ENCODE assay signal across 30 mouse cellular contexts in the genomic region with DNA sequence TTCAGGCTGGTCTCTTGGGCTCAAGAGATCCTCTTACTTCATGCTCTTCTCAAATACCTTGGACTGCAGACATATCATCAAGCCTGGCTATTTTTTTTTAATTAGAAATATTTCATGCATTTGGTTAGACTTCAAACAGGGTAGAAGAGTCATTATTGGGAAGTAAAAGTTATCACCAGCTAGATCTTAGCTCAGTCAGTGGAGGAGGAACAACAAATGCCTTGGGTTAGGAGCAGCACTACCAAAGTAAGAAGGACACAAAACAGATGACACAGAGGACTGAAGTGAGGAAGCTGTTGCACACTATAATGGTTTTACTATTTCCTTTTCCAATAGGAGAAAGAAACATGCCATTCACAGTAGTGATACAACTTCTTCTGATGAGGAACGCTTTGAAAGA.
"Had no signal": no experiment of that assay in that cellular context is flagged by ENCODE, and none has a peak within 500 bp of the region (broad histone marks: within the 10 kb centered on the region; RNA-seq: fewer than 3 reads in every experiment).

No protein-coding gene starts in this region.

- H3K4me3 ChIP-seq: heart, embryonic 10.5 days; heart, embryonic 12.5 days; heart, embryonic 13.5 days; heart, embryonic 15.5 days; hindbrain, embryonic 10.5 days; hindbrain, embryonic 12.5 days; hindbrain, embryonic 13.5 days; hindbrain, embryonic 15.5 days; intestine, embryonic 15.5 days; kidney, embryonic 15.5 days; left cerebral cortex, adult 2 months had no signal

- H3K27ac ChIP-seq: heart, embryonic 10.5 days; heart, embryonic 13.5 days; heart, embryonic 15.5 days; hindbrain, embryonic 10.5 days; hindbrain, embryonic 12.5 days; hindbrain, embryonic 13.5 days; hindbrain, embryonic 14.5 days; hindbrain, embryonic 15.5 days; hindbrain, postnatal 0 days; intestine, embryonic 15.5 days; kidney, embryonic 15.5 days; kidney, postnatal 0 days; left cerebral cortex, adult 2 months had no signal

- H3K9me3 ChIP-seq: heart, embryonic 10.5 days; heart, embryonic 12.5 days; heart, embryonic 13.5 days; heart, embryonic 15.5 days; hindbrain, embryonic 10.5 days; hindbrain, embryonic 12.5 days; hindbrain, embryonic 13.5 days; hindbrain, embryonic 15.5 days; intestine, embryonic 15.5 days; kidney, embryonic 15.5 days had no signal

- H3K9ac ChIP-seq: heart, embryonic 12.5 days; heart, embryonic 13.5 days; heart, embryonic 15.5 days; hindbrain, embryonic 12.5 days; hindbrain, embryonic 13.5 days; hindbrain, embryonic 14.5 days; hindbrain, embryonic 15.5 days; intestine, embryonic 15.5 days; kidney, embryonic 15.5 days had no signal

- H3K4me1 ChIP-seq: heart, embryonic 10.5 days; heart, embryonic 12.5 days; heart, embryonic 13.5 days; heart, embryonic 15.5 days; hindbrain, embryonic 10.5 days; hindbrain, embryonic 12.5 days; hindbrain, embryonic 13.5 days; hindbrain, embryonic 15.5 days; intestine, embryonic 15.5 days; kidney, embryonic 15.5 days had no signal

- DNase-seq: heart, postnatal 10 days; heart, postnatal 14 days; heart, postnatal 36 days; heart, postnatal 4 days; kidney, adult 11 months; kidney, adult 18-20 months; kidney, adult 2 months; kidney, adult 8-10 months; kidney, adult 9 months; kidney, postnatal 10 days; kidney, postnatal 14 days; kidney, postnatal 25 days; kidney, postnatal 36 days; kidney, postnatal 4 days; layer of hippocampus, adult 9-11 months; layer of hippocampus, postnatal 36 days had no signal

- H3K27me3 ChIP-seq: heart, embryonic 12.5 days; heart, embryonic 13.5 days; heart, embryonic 15.5 days; hindbrain, embryonic 12.5 days; hindbrain, embryonic 13.5 days; hindbrain, embryonic 15.5 days; intestine, embryonic 15.5 days; kidney, embryonic 15.5 days had no signal
